Mouse (Mus musculus) megakaryocyte, embryonic 14.5 days (primary cell): ENCODE data around the gene Fam83f.

Experiments used
- FLI1 ChIP-seq: IDR thresholded peaks from 2 replicates; pipeline ENCODE4 v1.6.1; 2012; ENCODE audit warnings: low read length, inconsistent platforms, mixed read lengths
- GATA1 ChIP-seq: IDR thresholded peaks from 3 replicates; pipeline ENCODE4 v1.6.1; 2012; ENCODE audit warnings: mixed read lengths, low read length, inconsistent platforms, borderline replicate concordance

- TF ChIP-seq GATA1 (no peak), FLI1 (no peak)
Observed at GRCm38 (mm10) chr15:80626472-80626871, 45.2 kb upstream of the Fam83f start.
